Mouse (Mus musculus) heart, postnatal 14 days (tissue): ENCODE results near the gene Gpr135. TPM values are rescaled to one million over a fixed set of nuclear protein-coding genes. Genes with fewer than 3 reads are reported as not detected.

ENCODE experiments used
- DNase-seq, 2 experiments: peaks; one replicate each; pipeline ENCODE4 v3.0.0; 2021 to 2022
- intact Hi-C: fragments of 180-260 bp; cut with DNase I; formaldehyde crosslinking; loops from one replicate; pipeline ENCODE4 v1.15.1; 2025
- long read RNA-seq, 2 experiments: library from polyadenylated mRNA; stranded (forward); transcript quantifications; one replicate each; pipeline ENCODE4 v2.0.0; 2021
- total RNA-seq, 2 experiments: library from RNA; stranded (reverse); gene quantifications; 2 replicates each; pipeline ENCODE4 v1.2.3; 2021

Gene Gpr135
- total RNA-seq = under 1 TPM; 0.48 to 0.61 TPM
- long read RNA-seq, experiment 1, partial matches to known transcripts = 0 of 1 reads
- long read RNA-seq, experiment 1, other reads (novel, unspliced or antisense) = 0 of 1 reads
- long read RNA-seq, experiment 2 = 0 reads

DNA sequence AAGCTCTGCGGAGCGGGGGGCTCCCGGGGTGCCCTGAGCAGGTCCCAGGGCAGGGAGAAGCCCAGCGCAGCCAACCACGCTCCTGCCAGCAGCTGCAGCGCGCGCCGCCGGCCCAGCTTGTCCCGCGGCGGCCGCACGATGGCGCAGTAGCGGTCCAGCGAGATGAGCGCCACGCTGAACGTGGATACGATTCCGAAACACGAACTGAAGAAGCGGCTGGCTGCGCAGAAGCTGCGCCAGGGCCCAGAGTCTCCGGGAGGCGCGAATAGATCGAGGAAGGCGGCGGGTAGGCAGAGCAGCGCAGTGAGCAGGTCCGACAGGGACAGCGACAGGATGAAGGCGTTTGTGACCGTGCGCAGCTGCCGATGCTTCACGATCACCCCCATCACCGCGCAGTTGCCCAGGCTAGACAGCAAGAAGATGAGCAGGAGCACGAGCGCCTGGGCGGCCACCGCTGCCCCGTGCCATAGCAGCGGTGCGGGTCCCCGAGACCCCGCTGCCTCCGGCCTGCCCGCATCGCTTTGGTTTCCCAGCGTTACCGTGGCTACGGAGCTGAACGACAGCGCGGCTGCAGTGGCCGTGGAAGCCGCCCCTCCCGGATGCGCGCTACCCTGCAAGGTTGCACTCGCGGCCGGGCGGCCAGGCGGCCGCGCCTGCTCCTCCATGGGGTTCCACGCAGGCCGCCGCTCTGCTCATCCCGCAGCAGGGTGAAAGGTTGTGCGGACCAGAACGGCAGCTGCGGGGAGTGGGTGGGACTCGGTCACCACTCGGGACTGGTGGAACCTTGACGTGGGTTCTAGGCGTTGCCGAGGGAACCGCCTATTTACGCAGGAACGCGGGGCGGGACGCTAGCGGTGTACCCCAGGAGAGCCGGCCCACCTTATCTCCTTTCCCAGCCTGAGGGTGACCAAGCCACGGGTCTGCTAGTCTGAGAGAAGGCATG, at the start of gene Gpr135:
Gene Gpr135 (minus strand): TSS at position 799 of the 943 bp plus-strand sequence.
- intact Hi-C loops = no loop called here
- DNase-seq = peak; percentile 89 to 90

DNA sequence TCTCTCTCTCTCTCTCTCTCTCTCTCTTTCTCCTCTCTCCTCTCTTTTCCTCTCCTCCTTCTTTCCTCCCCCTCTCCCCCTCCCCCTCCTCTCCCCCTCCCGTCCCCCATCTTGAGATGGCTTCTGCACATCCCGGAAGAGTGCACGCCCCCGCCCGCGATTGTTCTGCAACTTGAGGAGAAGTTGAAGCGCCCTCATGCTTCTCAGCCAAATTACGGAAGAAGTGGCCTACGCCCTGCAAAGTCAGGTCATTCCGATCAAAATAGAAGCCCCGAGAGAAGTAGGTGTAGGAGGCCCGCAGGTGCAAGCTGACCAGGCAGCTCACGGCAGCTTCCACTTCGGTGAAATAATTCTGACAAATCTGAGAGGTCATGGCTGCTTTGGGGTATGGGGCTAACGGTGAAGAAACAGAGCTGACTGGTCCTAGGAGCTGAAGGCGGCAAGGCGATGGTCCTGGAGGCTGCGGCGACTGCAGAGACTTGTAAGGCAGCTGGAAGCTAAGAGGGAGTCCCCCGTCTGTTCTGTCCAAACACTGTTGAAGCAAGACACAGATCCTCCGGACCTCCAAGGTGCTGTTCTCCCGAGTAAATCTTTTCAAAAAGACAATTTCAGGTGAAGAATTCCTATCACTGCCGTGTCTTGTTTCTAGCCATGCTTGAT, 44.9 kb upstream of the Gpr135 start:
- DNase-seq = peak in 1 of 2 experiments; percentile 10
- intact Hi-C loops = no loop called here

DNA sequence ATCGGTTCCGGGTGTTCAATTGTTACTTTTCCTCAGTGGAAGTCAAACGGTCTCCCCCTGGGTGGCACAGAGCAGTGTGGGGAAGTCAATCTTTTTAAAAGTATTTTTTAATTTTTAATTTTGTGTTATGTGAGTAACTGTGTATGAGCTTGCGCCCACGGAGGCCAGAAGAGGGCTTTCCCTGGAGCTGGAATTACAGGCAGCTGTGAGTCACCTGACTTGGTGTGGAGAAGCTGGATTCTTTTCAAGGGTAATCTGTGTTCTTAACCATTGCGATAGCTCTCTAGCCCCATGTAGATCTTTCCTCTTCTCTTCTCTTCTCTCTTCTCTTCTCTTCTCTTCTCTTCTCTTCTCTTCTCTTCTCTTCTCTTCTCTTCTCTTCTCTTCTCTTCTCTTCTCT, 44.2 kb upstream of the Gpr135 start:
- peak; percentile 16 to 19 for DNase-seq
- intact Hi-C loops = no loop called here

GRCm38 (mm10) chr12:72104525-72105281, 33.8 kb upstream of the Gpr135 start:
- peak; percentile 67 to 78 for DNase-seq
- intact Hi-C loops = loop anchor here (2.0 kb wide), 2 partner anchors 138 to 322 kb away; no protein-coding TSS in a partner anchor

GRCm38 (mm10) chr12:72104027-72104426, 33.1 kb upstream of the Gpr135 start:
- intact Hi-C loops = loop anchor here (2.0 kb wide), 2 partner anchors 139 to 323 kb away; no protein-coding TSS in a partner anchor
- DNase-seq = no peak

DNA sequence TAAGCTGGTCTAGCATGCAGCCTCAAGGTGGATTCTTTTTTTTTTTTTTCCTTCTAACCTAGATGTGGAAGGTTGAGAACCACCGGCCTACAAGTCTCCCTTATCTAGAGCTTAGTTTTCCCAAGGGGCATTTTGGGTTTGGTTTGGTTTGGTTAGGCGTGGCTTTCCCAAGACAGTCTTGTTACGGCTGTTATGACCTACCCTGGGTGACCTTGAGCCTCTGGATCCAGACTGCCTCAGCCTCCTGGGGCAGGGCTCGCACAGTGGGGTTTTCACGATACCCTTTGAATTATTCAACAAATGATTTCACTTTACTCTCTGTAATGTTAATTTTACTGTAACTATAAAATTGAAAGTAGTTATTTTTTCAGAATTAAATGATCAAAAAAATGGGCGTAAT, 31.9 kb upstream of the Gpr135 start:
- DNase-seq = no peak
- intact Hi-C loops = no loop called here

GRCm38 (mm10) chr12:72096966-72097365, 26.0 kb upstream of the Gpr135 start:
- DNase-seq = no peak
- intact Hi-C loops = no loop called here

GRCm38 (mm10) chr12:72089802-72090201, 18.9 kb upstream of the Gpr135 start:
- intact Hi-C loops = loop anchor here (10.0 kb wide), 1 partner anchor 445 kb away; the partner anchor contains the start of gene Pcnx4
- DNase-seq = no peak

- intact Hi-C loops = loop anchor here (10.0 kb wide), 1 partner anchor 449 kb away; the partner anchor contains the start of gene Pcnx4
- peak in 1 of 2 experiments; percentile 12 for DNase-seq
Measured at GRCm38 (mm10) chr12:72086166-72086825, 15.4 kb upstream of the Gpr135 start.

- intact Hi-C loops = loop anchor here (10.0 kb wide), 1 partner anchor 449 kb away; the partner anchor contains the start of gene Pcnx4
Measured at GRCm38 (mm10) chr12:72085329-72086165, 14.6 kb upstream of the Gpr135 start, which contains the start of the genes L3hypdh and Jkamp. Gene L3hypdh (minus strand): TSS chr12:72085439. Gene Jkamp (plus strand): TSS chr12:72085589.

GRCm38 (mm10) chr12:72085024-72085328, 14.1 kb upstream of the Gpr135 start:
- intact Hi-C loops = loop anchor here (10.0 kb wide), 1 partner anchor 450 kb away; the partner anchor contains the start of gene Pcnx4
- no peak for DNase-seq

More at GRCm38 (mm10) chr12:72085329-72086165, 14.6 kb upstream of the Gpr135 start, which contains the start of the genes L3hypdh and Jkamp:
- DNase-seq = peak; percentile 99 to 100

DNA sequence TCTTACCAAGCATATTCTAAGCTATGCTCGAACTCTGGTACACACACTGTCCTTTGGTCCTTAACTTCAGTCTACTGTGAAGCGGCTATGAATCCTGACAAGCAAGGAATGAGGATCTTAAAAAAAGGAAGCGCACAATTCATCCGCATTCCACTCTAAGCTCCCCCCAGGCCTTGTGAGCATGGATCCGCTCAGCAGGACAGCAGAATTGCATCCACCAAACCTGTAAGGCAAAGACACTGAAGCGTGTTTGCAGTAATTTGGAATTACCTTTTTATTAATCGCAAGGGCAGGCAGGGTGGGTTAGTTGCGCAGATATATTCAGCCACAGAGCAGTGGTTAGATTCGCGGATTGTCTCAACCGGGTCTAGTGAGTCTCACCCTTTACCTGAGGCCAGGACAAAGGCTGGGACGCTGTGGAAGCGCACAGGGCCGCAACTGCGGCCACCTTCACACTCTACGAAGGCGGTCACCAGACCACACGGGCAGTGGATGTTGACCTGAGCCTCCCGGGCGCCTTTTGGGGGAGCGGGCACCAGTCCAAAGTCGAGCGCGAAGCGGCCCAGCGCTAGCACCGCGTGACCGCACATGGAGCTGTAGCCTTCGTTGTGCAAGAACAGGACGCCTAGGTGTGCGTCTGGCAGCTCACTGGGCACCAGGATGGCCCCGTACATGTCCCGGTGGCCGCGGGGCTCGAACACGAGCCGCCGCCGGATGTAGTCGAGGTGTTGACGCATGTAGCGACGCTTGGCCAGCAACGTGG, 13.5 kb upstream of the Gpr135 start:
- intact Hi-C loops = loop anchor here (10.0 kb wide), 1 partner anchor 450 kb away; the partner anchor contains the start of gene Pcnx4
- DNase-seq = peak in 1 of 2 experiments; percentile 70

GRCm38 (mm10) chr12:72083265-72083664, 12.3 kb upstream of the Gpr135 start:
- intact Hi-C loops = loop anchor here (10.0 kb wide), 1 partner anchor 452 kb away; the partner anchor contains the start of gene Pcnx4

DNA sequence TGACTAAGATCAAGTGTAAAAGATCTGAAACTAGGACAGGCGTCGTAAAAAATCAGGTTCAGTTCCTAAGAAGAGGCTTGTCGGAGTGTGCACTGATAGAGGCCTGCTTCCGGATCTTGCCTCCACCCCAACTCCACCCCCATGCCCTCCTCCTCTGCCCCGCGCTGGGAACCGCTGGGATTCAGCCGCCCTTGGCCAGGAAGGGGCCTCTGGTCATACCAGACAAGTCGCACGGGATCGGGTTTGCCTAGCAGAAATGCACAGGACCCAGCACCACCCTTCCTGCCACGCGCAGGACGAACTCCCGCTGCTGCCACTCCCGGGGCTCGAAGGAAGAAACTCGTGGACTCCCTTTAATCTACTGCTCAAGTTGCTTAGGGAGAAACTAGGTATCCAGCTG, 11.4 kb upstream of the Gpr135 start:
- intact Hi-C loops = loop anchor here (10.0 kb wide), 1 partner anchor 452 kb away; the partner anchor contains the start of gene Pcnx4
- DNase-seq = peak; percentile 15 to 41

More at GRCm38 (mm10) chr12:72083265-72083664, 12.3 kb upstream of the Gpr135 start:
- no peak for DNase-seq

- intact Hi-C loops = loop anchor here (10.0 kb wide), 1 partner anchor 453 kb away; the partner anchor contains the start of gene Pcnx4
Measured at GRCm38 (mm10) chr12:72081961-72082360, 11.0 kb upstream of the Gpr135 start.

GRCm38 (mm10) chr12:72078248-72078647, 7.3 kb upstream of the Gpr135 start:
- DNase-seq = no peak
- intact Hi-C loops = no loop called here

More at GRCm38 (mm10) chr12:72081961-72082360, 11.0 kb upstream of the Gpr135 start:
- no peak for DNase-seq

DNA sequence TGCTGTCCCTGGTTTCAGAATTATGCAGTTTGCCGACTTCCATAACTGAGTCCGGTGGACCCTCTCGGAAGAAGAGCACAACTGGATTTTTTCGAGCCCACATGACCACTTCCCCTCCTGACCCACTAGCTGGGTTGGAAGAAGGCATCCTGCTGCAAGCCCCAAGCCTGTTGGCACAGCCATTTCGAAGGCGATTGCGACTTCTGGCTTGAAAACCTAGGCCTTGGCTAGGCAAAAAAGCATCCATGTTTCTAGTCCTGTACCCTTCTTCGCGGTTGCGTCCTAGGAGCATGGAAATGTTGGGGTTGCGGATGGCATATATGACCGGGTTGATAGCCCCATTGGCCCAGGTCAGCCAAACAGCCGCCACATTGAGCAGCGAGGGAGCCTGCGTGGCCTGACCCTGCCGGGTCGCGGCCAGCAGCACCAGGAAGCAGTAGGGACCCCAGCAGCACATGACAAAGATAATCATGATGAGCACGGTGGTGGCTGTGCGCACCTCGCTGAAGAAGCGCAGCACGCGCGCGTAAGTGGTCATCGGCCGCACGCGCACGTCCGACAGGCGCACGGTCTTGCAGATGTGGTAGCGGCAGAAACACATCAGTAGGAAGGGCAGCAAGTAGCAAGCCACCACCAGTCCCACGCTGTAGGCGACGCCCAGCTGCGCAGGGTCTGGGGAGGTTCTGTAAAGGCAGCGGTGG, 1.1 kb downstream of the Gpr135 start:
- DNase-seq = no peak
- intact Hi-C loops = no loop called here
